ENCODE assay signal across 15 mouse cellular contexts in the genomic region with DNA sequence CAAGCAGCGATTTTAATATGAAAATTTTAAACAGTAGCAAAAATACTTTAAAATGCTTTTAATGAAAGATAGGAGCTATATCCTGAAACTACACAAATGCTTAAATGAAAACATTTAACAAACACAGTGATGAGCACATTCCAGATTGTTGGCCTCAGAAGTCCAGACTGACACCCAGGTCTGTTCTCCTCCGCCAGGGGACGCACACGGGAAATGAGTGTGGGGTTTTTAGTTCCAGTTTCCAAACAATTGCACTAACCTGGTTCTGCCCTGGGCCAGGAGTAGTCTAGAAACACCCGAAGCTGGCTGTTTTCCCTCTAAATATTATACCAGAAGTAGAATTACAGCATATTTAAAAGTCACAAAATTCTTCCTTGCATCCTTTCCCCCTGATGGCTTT. TPM values are rescaled to one million over a fixed set of nuclear protein-coding genes. Genes with fewer than 3 reads are reported as not detected.
DNase-seq lines count a peak whose midpoint lies in the region; ATAC-seq and TF ChIP-seq lines count a peak whose summit lies in the region.
"Had no signal": no experiment of that assay in that cellular context is flagged by ENCODE, and none has a peak within 500 bp of the region (broad histone marks: within the 10 kb centered on the region; RNA-seq: fewer than 3 reads in every experiment).

No protein-coding gene starts in this region.

- H3K27ac ChIP-seq in kidney, embryonic 16.5 days (ENCODE audit: low read length): no peak overlapping the region
- H3K27ac ChIP-seq in forebrain, embryonic 14.5 days (ENCODE audit: low read depth, low read length): no peak overlapping the region
- no peak overlapping the region for H3K27ac ChIP-seq in midbrain, embryonic 14.5 days (replicated peaks; ENCODE audit: low read depth, low read length)
- H3K27ac ChIP-seq: embryonic facial prominence, embryonic 12.5 days; heart, embryonic 13.5 days; stomach, embryonic 15.5 days had no signal

- H3K4me2 ChIP-seq in kidney, embryonic 16.5 days (replicated peaks; ENCODE audit: low read depth, low read length): no peak overlapping the region
- H3K4me2 ChIP-seq in forebrain, embryonic 14.5 days (ENCODE audit: low read length): no peak overlapping the region
- H3K4me2 ChIP-seq in midbrain, embryonic 14.5 days (ENCODE audit: low read length): no peak overlapping the region
- H3K4me2 ChIP-seq: embryonic facial prominence, embryonic 12.5 days; heart, embryonic 13.5 days; stomach, embryonic 15.5 days had no signal

- 0 out of 2 replicates have a peak, but pooled peaks have one; percentile 13 for TF ChIP-seq CTCF in E14TG2a.4 (conservative IDR thresholded peaks at IDR 0.05; ENCODE audit: low read length)

- H3K4me3 ChIP-seq in kidney, embryonic 16.5 days (ENCODE audit: low read length): no peak overlapping the region
- H3K4me3 ChIP-seq in E14TG2a.4 (replicated peaks; ENCODE audit: low read length): no peak overlapping the region
- no peak overlapping the region for H3K4me3 ChIP-seq in forebrain, embryonic 14.5 days (ENCODE audit: low read depth, low read length)
- no peak overlapping the region for H3K4me3 ChIP-seq in midbrain, embryonic 14.5 days (replicated peaks; ENCODE audit: low read depth, low read length)
- H3K4me3 ChIP-seq: embryonic facial prominence, embryonic 12.5 days; heart, embryonic 13.5 days; stomach, embryonic 15.5 days had no signal

- no peaks in the 10 kb centered on the region for H3K9me3 ChIP-seq in kidney, embryonic 16.5 days (ENCODE audit: low read length)
- H3K9me3 ChIP-seq in E14TG2a.4 (ENCODE audit: low read length): no peaks in the 10 kb centered on the region
- no peaks in the 10 kb centered on the region for H3K9me3 ChIP-seq in forebrain, embryonic 14.5 days (replicated peaks; ENCODE audit: control insufficient read depth, low read length)
- no peaks in the 10 kb centered on the region for H3K9me3 ChIP-seq in midbrain, embryonic 14.5 days (ENCODE audit: control insufficient read depth, low read length)
- H3K9me3 ChIP-seq: embryonic facial prominence, embryonic 12.5 days; heart, embryonic 13.5 days; stomach, embryonic 15.5 days had no signal

- no peak for ATAC-seq in kidney, embryonic 16.5 days (ENCODE audit: low FRiP score, low TSS enrichment)
- no peak for ATAC-seq in forebrain, embryonic 14.5 days
- no peak for ATAC-seq in midbrain, embryonic 14.5 days (ENCODE audit: low FRiP score, low TSS enrichment)

- H3K4me1 ChIP-seq in kidney, embryonic 16.5 days (ENCODE audit: insufficient read depth, low read length): 0 out of 2 replicates have a peak, but pooled peaks cover 5% of the 10 kb centered on the region
- peaks cover 24% of the 10 kb centered on the region for H3K4me1 ChIP-seq in E14TG2a.4 (replicated peaks; ENCODE audit: low read depth, low read length)
- H3K4me1 ChIP-seq in forebrain, embryonic 14.5 days (ENCODE audit: control insufficient read depth, insufficient read depth, low read length): peaks cover 5% of the 10 kb centered on the region
- H3K4me1 ChIP-seq in midbrain, embryonic 14.5 days (ENCODE audit: control insufficient read depth, insufficient read depth, low read length): peaks cover 5% of the 10 kb centered on the region; the same call in 1 of the 2 replicates
- H3K4me1 ChIP-seq: embryonic facial prominence, embryonic 12.5 days had no signal

- WGBS in kidney, embryonic 16.5 days: 65% methylated on average over 5 of the region's 5 CpGs
- WGBS in forebrain, embryonic 14.5 days: 88% methylated on average over 5 of the region's 5 CpGs
- 91% methylated on average over 5 of the region's 5 CpGs for WGBS in midbrain, embryonic 14.5 days

- H3K27me3 ChIP-seq in kidney, embryonic 16.5 days (ENCODE audit: insufficient read depth, low read length): no peaks in the 10 kb centered on the region
- H3K27me3 ChIP-seq in E14TG2a.4 (ENCODE audit: insufficient read depth, low read length): no peaks in the 10 kb centered on the region
- no peaks in the 10 kb centered on the region for H3K27me3 ChIP-seq in forebrain, embryonic 14.5 days (replicated peaks; ENCODE audit: control insufficient read depth, insufficient read depth, low read length)
- H3K27me3 ChIP-seq in midbrain, embryonic 14.5 days (ENCODE audit: control insufficient read depth, insufficient read depth, low read length): no peaks in the 10 kb centered on the region
- H3K27me3 ChIP-seq: embryonic facial prominence, embryonic 12.5 days; heart, embryonic 13.5 days; stomach, embryonic 15.5 days had no signal

- no peaks in the 10 kb centered on the region for H3K36me3 ChIP-seq in kidney, embryonic 16.5 days (ENCODE audit: insufficient read depth, low read length)
- H3K36me3 ChIP-seq in E14TG2a.4 (ENCODE audit: insufficient read depth, low read length): peaks cover 20% of the 10 kb centered on the region
- H3K36me3 ChIP-seq in forebrain, embryonic 14.5 days (ENCODE audit: control insufficient read depth, insufficient read depth, low read length): no peaks in the 10 kb centered on the region
- no peaks in the 10 kb centered on the region for H3K36me3 ChIP-seq in midbrain, embryonic 14.5 days (ENCODE audit: control insufficient read depth, insufficient read depth, low read length)
- H3K36me3 ChIP-seq: embryonic facial prominence, embryonic 12.5 days; heart, embryonic 13.5 days; stomach, embryonic 15.5 days had no signal

- peak; percentile 31 for DNase-seq in kidney, adult 18-20 months
- DNase-seq in R1 (ENCODE audit: low read depth, low spot score): peak; percentile 39
- peak; percentile 68 to 75 for DNase-seq in kidney, postnatal 4 days
- DNase-seq in forebrain, embryonic 14.5 days (ENCODE audit: low spot score): no peak
- DNase-seq in midbrain, embryonic 14.5 days: no peak
- DNase-seq: cerebellum, adult 9-10 months; right cerebral cortex, postnatal 4 days had no signal

- H3K9ac ChIP-seq in kidney, embryonic 16.5 days (replicated peaks; ENCODE audit: low read length): no peak overlapping the region
- H3K9ac ChIP-seq in forebrain, embryonic 14.5 days (ENCODE audit: low read length): no peak overlapping the region
- H3K9ac ChIP-seq in midbrain, embryonic 14.5 days (replicated peaks; ENCODE audit: low read length): no peak overlapping the region
- H3K9ac ChIP-seq: embryonic facial prominence, embryonic 12.5 days; heart, embryonic 13.5 days; stomach, embryonic 15.5 days had no signal

RNA-seq across cellular contexts. Expression of a gene that starts 5.0 kb away (rescaled TPM):
- polyA plus RNA-seq in kidney, embryonic 16.5 days (2015; fragmentation: Nextera tagmentation; extraction: Ambion mirVana): 14.0 and 15.2 TPM in 2 replicates
- 20.2 and 24.9 TPM in 2 replicates for polyA plus RNA-seq in forebrain, embryonic 14.5 days (2014; fragmentation: Nextera tagmentation; extraction: Ambion mirVana)
- polyA plus RNA-seq in midbrain, embryonic 14.5 days (2014; fragmentation: Nextera tagmentation; extraction: Ambion mirVana): 17.9 and 18.0 TPM in 2 replicates

RNA-seq across cellular contexts. Expression of a gene that starts 51.3 kb away (rescaled TPM):
- polyA plus RNA-seq in kidney, embryonic 16.5 days (2015; fragmentation: Nextera tagmentation; extraction: Ambion mirVana): not detected in 2 replicates
- not detected in 2 replicates for polyA plus RNA-seq in forebrain, embryonic 14.5 days (2014; fragmentation: Nextera tagmentation; extraction: Ambion mirVana)
- not detected in 2 replicates for polyA plus RNA-seq in midbrain, embryonic 14.5 days (2014; fragmentation: Nextera tagmentation; extraction: Ambion mirVana)
- polyA plus RNA-seq: brain, embryonic 14.5 days; embryonic facial prominence, embryonic 12.5 days; forebrain, embryonic 11.5 days; heart, embryonic 13.5 days; limb, embryonic 11.5 days; stomach, embryonic 15.5 days had no signal

Comparison
In these comparisons a context has a peak if more than half of its experiments do, and no peak if none do; other contexts are left out.
1. DNase-seq: peak in kidney, adult 18-20 months (single experiment), R1 (single experiment) and kidney, postnatal 4 days (2 of 2); none in forebrain, embryonic 14.5 days (single experiment) and midbrain, embryonic 14.5 days (single experiment).